Mouse (Mus musculus): Measurements from ENCODE around the gene Fras1.
A peak's percentile ranks its signal among the peaks of the same experiment; 100 is the strongest.

The Fras1 gene

GRCm38 (mm10) chr5:96792422-96792821 lies 418.7 kb downstream of the Fras1 start:
- no peak for DNase-seq (ENCODE audit: low spot score in 2 of 2)

- peak; percentile 26 to 66 for DNase-seq (ENCODE audit: low spot score in 2 of 2)
Measured at GRCm38 (mm10) chr5:96792936-96793718, 419.4 kb downstream of the Fras1 start, which contains the start of gene Anxa3. TSS of gene Anxa3 (plus strand) at chr5:96793339.

GRCm38 (mm10) chr5:96793953-96794635 lies 420.3 kb downstream of the Fras1 start:
- DNase-seq (ENCODE audit: low spot score in 2 of 2) = no peak

- no peak for DNase-seq (ENCODE audit: low spot score in 2 of 2)
Measured at GRCm38 (mm10) chr5:96795752-96796151, 422.0 kb downstream of the Fras1 start.

GRCm38 (mm10) chr5:96797465-96797864 lies 423.7 kb downstream of the Fras1 start:
- no peak for DNase-seq (ENCODE audit: low spot score in 2 of 2)

GRCm38 (mm10) chr5:96799165-96799564 lies 425.4 kb downstream of the Fras1 start:
- DNase-seq (ENCODE audit: low spot score in 2 of 2) = no peak

GRCm38 (mm10) chr5:96799969-96800368 lies 426.2 kb downstream of the Fras1 start:
- DNase-seq (ENCODE audit: low spot score in 2 of 2) = no peak

- no peak for DNase-seq (ENCODE audit: low spot score in 2 of 2)
Measured at GRCm38 (mm10) chr5:96802185-96802584, 428.4 kb downstream of the Fras1 start.

- DNase-seq (ENCODE audit: low spot score in 2 of 2) = no peak
Measured at GRCm38 (mm10) chr5:96803091-96803490, 429.3 kb downstream of the Fras1 start.

GRCm38 (mm10) chr5:96804304-96804703 lies 430.5 kb downstream of the Fras1 start:
- no peak for DNase-seq (ENCODE audit: low spot score in 2 of 2)

GRCm38 (mm10) chr5:96804813-96805212 lies 431.1 kb downstream of the Fras1 start:
- DNase-seq (ENCODE audit: low spot score in 2 of 2) = no peak

GRCm38 (mm10) chr5:96810620-96811019 lies 436.9 kb downstream of the Fras1 start:
- no peak for DNase-seq (ENCODE audit: low spot score in 2 of 2)

GRCm38 (mm10) chr5:96824769-96825327 lies 451.1 kb downstream of the Fras1 start:
- DNase-seq (ENCODE audit: low spot score in 2 of 2) = no peak

GRCm38 (mm10) chr5:96827176-96827575 lies 453.4 kb downstream of the Fras1 start:
- DNase-seq (ENCODE audit: low spot score in 2 of 2) = no peak

Measured in spleen, postnatal 4 days (tissue).